Mouse (Mus musculus): Measurements from ENCODE around the gene Ddx19b.

Ddx19b gene

GRCm38 (mm10) chr8:111034276-111034675 is 2.7 kb upstream of the Ddx19b start:
- 12% methylated on average over 12 of the region's 12 CpGs for WGBS

GRCm38 (mm10) chr8:111033482-111034215 is 2.1 kb upstream of the Ddx19b start:
- WGBS = 6% methylated on average over 37 of the region's 37 CpGs

DNA sequence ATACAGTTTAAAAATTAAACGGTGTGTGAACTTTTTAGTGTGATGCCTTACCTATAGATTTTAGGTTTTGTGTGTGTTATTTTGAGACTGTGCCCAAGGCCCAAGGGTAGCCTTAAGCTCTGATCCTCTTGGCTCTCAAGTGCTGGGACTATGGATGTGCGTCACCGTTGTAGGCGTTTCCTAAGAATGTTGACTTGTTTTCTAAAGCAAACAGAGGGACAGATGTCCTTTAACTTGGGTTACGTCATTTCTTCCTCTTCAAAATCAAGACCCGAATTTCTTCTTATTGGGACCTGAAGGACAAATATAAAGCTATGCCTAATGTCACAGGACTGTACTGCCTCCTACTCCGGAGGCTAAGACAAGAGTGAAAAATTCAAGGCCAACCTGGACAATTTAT is 1.4 kb upstream of the Ddx19b start, which contains the start of gene Aars:
TSS of gene Aars (plus strand) at position 229 of the 400 bp plus-strand sequence.
- 95% methylated on average over 7 of the region's 7 CpGs for WGBS

DNA sequence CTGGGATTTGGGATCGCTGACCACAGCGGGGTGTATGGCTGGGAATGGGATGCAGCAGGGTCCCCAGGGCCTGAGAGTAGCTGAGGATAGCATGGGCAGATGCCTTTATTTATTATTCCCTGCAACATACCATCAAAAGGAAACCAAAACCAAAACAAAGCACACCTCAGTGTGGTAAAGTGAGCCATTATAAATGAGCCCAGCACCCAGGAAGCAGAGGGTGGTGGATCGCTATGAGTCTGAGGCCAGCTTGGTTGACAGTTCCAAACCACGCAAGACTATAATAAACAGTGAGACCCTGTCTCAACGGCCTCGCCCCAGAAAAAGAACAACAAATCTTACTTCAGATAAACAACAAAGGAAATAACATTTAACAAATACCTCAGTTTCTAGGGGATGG is 1.5 kb downstream of the Ddx19b start:
- WGBS = 81% methylated on average over 6 of the region's 6 CpGs

DNA sequence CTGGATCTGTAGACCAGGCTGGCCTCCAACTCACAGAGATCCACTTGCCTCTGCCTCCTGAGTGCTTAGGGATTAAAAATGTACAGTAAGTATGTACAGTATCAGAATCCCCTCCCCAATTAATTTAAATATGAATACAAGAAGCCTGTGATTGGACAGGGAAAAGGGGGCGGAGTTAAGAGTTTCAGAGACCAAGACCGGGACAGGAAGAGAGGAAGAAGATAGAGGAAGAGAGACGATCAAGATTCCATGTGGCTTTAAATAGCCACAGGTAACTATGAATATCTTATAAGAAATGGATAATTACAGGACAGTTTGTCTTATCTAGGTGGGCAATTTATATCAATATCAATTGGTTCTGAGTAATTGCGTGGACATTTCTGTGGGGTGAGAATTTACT is 2.0 kb downstream of the Ddx19b start:
- 56% methylated on average over 4 of the region's 4 CpGs for WGBS

DNA sequence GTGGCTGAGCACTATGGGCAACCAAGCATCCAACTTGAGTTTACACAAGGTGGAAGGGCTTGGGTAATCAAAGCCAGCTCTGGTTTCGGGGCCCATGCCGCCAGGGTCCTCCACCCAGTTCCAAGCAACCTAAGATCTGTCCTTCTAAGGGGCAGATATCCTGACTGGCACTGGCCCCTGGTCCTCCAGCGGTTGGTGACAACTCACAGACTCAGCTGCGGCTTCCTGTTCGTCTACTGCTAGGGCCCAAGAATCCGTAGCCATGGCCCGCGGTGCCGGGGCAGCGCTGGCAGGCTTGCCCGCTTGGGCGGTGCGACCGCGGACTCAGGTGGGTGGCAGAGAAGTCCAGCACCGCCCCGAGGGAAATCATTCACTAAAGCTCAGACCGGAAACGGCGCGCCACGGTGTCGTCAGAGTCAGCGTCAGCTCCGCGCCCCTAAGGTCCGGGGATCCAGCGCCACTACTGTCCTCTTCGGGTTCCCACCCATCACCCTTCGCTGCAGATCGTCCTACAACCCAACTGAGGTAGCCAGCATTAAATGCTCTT is 4.1 kb downstream of the Ddx19b start:
- under 1% methylated on average over 31 of the region's 31 CpGs for WGBS

DNA sequence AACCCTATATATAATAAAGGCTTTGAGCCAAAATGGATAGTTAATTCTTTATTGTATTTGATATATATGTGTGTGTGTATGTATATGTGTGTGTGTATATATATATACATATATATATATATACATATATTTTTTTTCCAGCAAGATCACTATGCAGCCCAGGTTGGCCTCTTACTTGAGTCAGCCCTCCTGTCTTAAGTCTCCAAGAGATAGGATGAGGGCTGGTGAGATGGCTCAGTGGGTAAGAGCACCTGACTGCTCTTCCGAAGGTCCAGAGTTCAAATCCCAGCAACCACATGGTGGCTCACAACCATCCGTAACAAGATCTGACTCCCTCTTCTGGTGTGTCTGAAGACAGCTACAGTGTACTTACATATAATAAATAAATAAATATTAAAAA is 4.9 kb downstream of the Ddx19b start:
- 66% methylated on average over 2 of the region's 2 CpGs for WGBS

DNA sequence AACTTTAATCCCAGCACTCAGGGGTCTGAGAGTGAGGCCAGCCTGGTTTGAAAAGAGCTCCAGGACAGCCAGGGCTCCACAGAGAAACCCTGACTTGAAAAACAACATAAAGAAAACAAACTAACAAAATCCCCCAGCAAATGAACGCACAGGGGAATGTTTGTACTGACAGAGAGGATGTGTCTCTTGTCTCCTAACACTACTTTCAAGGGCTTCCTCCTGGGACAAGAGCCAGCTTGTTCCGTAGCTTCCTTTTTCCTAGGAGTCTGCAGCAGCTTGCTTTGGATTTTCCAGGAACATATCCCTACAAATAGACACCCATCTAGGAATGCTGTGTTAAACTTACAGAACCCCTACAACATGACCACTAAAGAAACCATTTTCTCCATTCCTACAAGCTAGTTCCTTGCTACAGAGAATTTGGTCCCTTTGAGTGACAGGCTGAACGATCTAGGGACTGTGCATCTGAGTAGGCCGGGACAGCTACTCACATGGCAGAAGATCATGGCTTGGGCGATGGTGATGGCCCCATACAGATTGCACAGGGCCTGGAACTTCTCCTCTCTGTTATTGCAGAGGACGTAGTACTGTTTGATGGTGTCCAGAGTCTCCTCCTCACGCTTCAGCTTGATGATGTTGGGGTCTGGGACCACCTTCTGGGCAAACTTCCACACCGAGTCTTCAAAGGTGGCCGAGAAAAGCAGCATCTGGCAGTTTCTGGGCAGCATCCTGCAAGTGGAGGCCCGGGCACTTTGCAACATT is 21.1 kb downstream of the Ddx19b start:
- WGBS = 87% methylated on average over 9 of the region's 10 CpGs

DNA sequence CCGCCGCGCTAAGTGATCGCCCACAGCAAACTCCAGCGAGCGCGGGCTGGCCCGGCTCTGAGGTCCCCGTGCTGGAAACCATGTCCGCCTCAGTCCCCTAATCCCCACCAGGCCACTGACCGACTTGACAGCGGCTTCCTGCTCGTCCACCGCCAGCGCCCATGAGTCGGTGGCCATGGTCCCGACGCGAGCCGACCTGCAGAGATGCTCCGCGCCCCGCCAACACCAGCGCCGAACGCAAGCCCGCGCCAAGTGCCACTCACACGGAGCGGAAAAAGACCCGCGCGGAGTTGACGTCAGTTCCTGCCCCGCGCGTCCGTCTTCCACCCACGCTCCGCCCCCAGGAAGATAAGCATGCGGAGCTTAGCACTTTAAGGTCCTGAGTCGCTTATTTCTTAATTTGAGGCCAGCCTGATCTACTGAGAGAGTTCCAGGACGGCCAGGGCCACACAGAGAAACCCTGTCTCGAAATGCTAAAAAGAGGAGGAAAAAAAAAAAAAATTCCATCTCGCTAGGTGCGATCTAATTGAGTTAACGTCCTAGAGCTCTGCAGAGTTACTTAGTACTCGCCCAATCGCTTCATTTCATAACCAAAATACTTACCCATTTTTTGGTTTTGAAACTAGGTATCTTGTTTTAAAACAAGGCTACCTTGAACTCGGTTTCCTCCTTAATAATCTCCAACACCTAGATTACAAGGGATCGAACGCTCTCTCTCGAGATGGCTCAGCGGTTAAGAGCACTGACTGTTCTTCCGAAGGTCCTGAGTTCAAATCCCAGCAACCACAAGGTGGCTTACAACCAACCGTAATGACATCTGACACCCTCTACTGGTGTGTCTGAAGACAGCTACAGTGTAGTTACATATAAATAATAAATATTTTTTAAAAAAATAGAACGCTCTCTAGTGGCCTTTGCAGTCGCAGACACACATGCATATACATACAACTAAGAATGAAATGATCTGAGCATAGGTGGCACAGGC is 33.7 kb downstream of the Ddx19b start, which contains the start of gene Ddx19a:
TSS of gene Ddx19a (minus strand) at position 254 of the 985 bp plus-strand sequence.
- WGBS = 3% methylated on average over 58 of the region's 58 CpGs

GRCm38 (mm10) chr8:110996641-110997430 is 34.7 kb downstream of the Ddx19b start:
- WGBS = 31% methylated on average over 16 of the region's 16 CpGs

- WGBS = 91% methylated on average over 9 of the region's 9 CpGs
Measured at GRCm38 (mm10) chr8:110990017-110990416, 41.5 kb downstream of the Ddx19b start.

GRCm38 (mm10) chr8:110987805-110988744 is 43.5 kb downstream of the Ddx19b start:
- WGBS = 84% methylated on average over 8 of the region's 8 CpGs

GRCm38 (mm10) chr8:110981304-110981703 is 50.2 kb downstream of the Ddx19b start:
- 83% methylated on average over 2 of the region's 2 CpGs for WGBS

DNA sequence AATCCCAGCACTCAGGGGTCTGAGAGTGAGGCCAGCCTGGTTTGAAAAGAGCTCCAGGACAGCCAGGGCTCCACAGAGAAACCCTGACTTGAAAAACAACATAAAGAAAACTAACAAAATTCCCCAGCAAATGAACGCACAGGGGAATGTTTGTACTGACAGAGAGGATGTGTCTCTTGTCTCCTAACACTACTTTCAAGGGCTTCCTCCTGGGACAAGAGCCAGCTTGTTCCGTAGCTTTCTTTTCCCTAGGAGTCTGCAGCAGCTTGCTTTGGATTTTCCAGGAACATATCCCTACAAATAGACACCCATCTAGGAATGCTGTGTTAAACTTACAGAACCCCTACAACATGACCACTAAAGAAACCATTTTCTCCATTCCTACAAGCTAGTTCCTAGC is 53.6 kb downstream of the Ddx19b start:
- 44% methylated on average over 2 of the region's 2 CpGs for WGBS

DNA sequence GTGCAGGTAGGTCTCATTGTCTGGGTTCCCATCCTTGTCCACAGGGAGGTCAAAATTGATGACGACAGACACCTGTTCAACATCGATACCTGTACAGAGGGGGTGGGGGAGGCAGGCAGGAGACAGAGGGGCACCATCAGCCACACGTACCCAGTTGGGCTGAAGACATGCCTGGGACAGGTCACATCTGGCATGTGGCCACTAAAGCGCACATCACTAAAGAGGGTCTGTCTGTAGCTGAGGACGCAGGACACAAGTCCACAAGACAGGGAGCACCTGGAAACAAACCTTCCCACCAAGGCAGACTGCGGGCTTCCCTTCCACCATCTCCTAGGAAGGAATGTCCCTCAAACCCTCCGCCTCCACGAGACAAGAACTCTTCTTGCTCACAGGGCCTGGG is 55.0 kb downstream of the Ddx19b start:
- WGBS = 93% methylated on average over 8 of the region's 8 CpGs

DNA sequence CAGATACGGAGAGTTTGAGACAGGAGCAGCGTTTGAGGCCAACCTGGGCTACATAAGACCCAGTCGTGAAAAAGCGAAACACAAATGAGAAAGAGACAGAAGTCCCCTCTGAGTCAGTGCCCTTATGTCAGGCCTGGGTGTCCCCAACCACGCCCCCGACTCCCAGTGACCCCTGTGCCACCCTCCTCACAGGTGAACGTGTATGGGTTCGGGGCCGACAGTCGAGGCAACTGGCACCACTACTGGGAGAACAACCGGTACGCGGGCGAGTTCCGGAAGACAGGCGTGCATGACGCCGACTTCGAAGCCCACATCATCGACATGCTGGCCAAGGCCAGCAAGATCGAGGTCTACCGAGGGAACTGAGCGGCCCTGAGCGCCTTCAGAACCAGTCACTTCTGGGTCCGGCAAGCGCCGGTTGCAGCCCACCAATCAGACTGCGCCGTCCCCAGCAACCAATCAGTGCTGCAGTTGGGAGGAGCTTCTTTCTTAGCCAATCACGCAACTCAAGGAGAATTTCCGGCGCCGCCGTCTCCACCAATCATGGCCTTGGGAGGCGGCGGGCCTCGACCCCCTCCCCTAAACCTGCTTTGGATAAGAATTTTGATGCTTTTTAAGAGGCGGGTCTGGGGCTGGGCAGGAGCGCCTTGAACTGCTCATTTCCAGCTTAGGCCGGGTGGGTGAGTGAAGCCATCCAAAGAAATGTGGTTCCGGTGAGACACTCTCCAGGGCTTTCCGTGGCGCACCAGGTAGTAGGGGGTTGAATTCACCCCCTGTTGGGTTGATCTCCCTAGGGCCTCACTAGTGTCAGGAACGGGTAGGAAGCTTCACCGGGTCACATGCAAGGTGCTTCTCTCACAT is 61.4 kb downstream of the Ddx19b start:
- 13% methylated on average over 45 of the region's 45 CpGs for WGBS

GRCm38 (mm10) chr8:110967326-110967725 is 64.2 kb downstream of the Ddx19b start:
- 37% methylated on average over 9 of the region's 9 CpGs for WGBS

GRCm38 (mm10) chr8:110966586-110966985 is 65.0 kb downstream of the Ddx19b start:
- 71% methylated on average over 8 of the region's 8 CpGs for WGBS

DNA sequence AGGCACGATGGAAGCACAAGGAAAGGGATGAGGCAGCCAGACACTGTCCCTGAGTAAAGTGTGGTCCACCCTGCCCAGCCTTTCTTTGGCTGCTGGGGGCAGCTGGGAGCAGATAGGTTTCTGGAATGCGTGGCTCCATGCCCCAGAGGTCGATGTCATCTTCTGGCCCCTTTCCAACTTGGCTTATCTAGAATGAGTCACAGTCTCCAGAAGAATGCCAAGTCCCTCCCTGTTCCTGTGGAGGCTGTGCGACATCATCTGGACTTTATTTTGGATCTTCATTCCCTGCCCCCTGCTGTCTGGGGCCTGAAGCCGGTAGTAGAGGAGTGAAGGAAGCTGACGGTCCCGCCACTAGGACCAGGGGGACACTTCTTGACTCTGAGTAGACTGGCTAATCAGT is 66.0 kb downstream of the Ddx19b start:
- WGBS = 10% methylated on average over 7 of the region's 7 CpGs

Measured in cerebral cortex, adult 2 months (tissue).